Mouse (Mus musculus) leukemia stem cell, adult 10-12 weeks (primary cell): ENCODE data around the gene Yipf1. TPM values are rescaled to one million over a fixed set of nuclear protein-coding genes. Genes with fewer than 3 reads are reported as not detected.

Source experiments
- polyA plus RNA-seq: library from polyadenylated mRNA; stranded (reverse); fragments of >175 nt; gene quantifications from 2 replicates; pipeline ENCODE4 v1.2.3, GENCODE M21; 2012; ENCODE audit warnings: low replicate concordance

Yipf1 gene
- polyA plus RNA-seq, result 3.1 and 4.1 TPM in 2 replicates

DNA sequence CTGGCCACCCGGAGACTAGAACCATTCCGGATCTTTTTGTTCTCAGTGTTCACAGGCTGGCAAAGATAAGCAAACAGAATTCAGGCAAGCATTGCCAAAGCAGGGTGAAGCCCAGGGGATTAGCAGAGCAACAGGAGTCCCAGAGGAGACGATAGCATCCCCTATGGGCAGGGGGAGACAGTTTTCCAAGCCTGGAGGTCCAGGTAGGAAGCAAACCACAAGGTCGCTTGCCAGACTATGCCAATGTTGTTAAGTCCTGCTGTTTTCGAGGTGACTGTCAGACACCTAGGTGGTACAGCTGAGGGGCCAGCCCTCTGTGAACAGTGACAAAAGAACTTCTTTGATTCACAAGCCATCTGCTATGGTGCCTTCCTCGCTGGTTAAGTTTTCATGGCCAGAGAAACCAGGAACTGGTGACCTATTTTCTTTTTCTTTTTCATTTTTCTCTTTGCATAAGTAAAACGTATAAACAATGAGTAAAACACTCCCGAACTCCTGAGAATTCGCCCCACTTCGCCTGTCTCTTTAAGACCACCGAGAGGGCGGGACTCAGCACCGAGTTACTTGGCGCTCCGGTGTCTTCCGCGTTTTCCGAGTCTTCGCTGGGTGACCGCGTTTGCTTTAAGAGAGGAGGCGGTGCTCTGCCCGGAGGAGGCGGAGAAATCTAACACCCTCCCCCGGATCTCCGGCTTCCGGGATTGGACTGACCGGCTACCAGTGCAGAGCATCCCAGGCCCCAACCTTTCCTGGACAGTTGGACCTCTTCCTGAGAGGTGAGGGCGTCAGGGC lies at the start of gene Yipf1:
Gene Yipf1, plus strand, starts transcription at position 674 of the 789 bp plus-strand sequence.

GRCm38 (mm10) chr4:107306966-107307365 lies 7.2 kb upstream of the Yipf1 start, which contains the start of gene Dio1:
Gene Dio1, minus strand, starts transcription at chr4:107307169.

GRCm38 (mm10) chr4:107367567-107368314 lies 53.6 kb downstream of the Yipf1 start, which contains the start of gene Ndc1:
Gene Ndc1, plus strand, starts transcription at chr4:107367784.

Other genes with a start within 250 kb of the Yipf1 start
- gene Mrpl37, start 247.5 kb upstream of the Yipf1 start, polyA plus RNA-seq, result 72.7 and 73.2 TPM in 2 replicates
- 0.70 and 3.7 TPM in 2 replicates for gene Cyb5rl, start 247.4 kb upstream of the Yipf1 start, polyA plus RNA-seq
- not detected in 2 replicates for gene Cdcp2, start 217.5 kb upstream of the Yipf1 start, polyA plus RNA-seq
- 41.3 and 122 TPM in 2 replicates for gene Tmem59, start 136.0 kb upstream of the Yipf1 start, polyA plus RNA-seq
- gene Tceanc2, start 135.2 kb upstream of the Yipf1 start, polyA plus RNA-seq, result 13.7 and 30.6 TPM in 2 replicates
- gene Ldlrad1, start 105.2 kb upstream of the Yipf1 start, polyA plus RNA-seq, result not detected in 2 replicates
- 9.3 and 11.4 TPM in 2 replicates for gene Lrrc42, start 60.8 kb upstream of the Yipf1 start, polyA plus RNA-seq
- 0.34 TPM in 1 of 2 replicates, not detected in the other for gene Hspb11, start 60.8 kb upstream of the Yipf1 start, polyA plus RNA-seq
- not detected in 2 replicates for gene Dio1, start 7.2 kb upstream of the Yipf1 start, polyA plus RNA-seq
- gene Ndc1, start 53.4 kb downstream of the Yipf1 start, polyA plus RNA-seq, result 2.8 and 8.8 TPM in 2 replicates
- gene Glis1, start 120.2 kb downstream of the Yipf1 start, polyA plus RNA-seq, result 2.7 and 2.9 TPM in 2 replicates